Mouse (Mus musculus) megakaryocyte, embryonic 14.5 days (primary cell): ENCODE results near the gene Cse1l.

Experiments
- FLI1 ChIP-seq: IDR thresholded peaks from 2 replicates; pipeline ENCODE4 v1.6.1; 2012; ENCODE audit warnings: low read length, inconsistent platforms, mixed read lengths
- GATA1 ChIP-seq: IDR thresholded peaks from 3 replicates; pipeline ENCODE4 v1.6.1; 2012; ENCODE audit warnings: mixed read lengths, low read length, inconsistent platforms, borderline replicate concordance

DNA sequence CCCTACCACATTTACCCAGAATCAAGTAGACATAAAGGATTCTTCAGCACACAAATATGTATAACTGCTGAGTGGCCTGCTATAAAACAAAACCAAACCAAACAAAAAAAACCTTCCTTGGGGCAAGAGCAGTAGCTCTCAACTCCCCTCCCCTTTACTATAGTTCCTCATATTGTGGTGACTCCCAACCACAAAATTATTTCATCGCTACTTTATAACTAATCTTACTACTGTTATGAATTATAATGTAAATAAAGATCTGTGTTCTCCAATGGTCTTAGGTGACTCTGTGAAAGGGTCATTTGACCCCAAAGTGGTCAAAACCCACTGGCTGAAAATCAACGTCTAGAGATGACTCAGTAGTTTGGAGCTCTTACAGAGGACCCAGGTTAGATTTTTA, 74.3 kb downstream of the Cse1l start:
- TF ChIP-seq GATA1 = no peak
- TF ChIP-seq FLI1 = no peak
